Mouse (Mus musculus) left cerebral cortex, postnatal 14 days (tissue): ENCODE results near the gene Trim56. TPM values are rescaled to one million over a fixed set of nuclear protein-coding genes. Genes with fewer than 3 reads are reported as not detected.

Experiments
- DNase-seq, 2 experiments: peaks; one replicate each; pipeline ENCODE4 v3.0.0; 2021 to 2022; ENCODE audit warnings: low spot score in 2 of 2, mixed read lengths in 1 of 2
- intact Hi-C: fragments of 180-260 bp; cut with DNase I; formaldehyde crosslinking; loops from one replicate; pipeline ENCODE4 v1.15.1; 2025
- total RNA-seq, 2 experiments: library from RNA; stranded (reverse); gene quantifications; 2 replicates each; pipeline ENCODE4 v1.2.3; 2021

Gene Trim56
- total RNA-seq, 2 experiments from 2014 or later: 3.3 to 3.7 TPM

DNA sequence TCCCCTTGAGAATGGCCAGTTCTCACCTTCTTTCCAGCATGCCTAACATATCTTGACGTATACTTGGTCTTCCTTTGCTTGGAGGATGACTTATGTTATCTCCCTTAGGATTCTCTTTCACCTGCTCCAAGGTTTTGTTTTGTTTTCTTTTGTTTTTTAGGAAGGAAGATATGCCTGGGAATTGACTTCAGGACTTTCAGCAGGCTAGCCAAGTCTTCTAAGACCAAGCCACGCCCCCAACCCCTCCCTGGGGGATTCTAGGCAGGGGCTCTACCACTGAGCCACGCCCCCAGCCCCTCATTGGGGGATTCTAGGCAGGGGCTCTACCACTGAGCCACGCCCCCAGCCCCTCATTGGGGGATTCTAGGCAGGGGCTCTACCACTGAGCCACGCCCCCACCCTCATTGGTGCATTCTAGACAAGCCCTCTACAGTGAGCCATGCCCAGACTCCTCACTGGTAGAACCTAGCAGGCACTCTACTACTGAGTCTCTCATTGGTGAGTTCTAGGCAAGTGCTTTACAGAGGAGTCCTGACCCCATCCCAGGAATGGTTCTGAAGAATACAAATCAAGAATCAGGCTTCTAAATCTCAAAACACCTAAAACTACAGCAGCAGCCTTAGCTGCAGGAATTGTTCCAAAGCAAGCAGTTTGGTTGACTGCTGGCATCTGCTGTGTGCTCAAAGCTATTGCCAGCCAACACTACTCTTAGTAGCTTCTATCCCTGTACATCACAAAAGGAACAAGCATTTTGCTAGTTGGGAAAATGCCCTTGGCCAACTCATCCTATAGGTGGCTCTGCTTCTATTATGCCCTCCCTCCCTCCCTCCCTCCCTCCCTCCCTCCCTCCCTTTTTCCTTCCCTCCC lies 4.2 kb downstream of the Trim56 start:
- peak in 1 of 2 experiments; percentile 47 for DNase-seq
- intact Hi-C loops: no loop called here

DNA sequence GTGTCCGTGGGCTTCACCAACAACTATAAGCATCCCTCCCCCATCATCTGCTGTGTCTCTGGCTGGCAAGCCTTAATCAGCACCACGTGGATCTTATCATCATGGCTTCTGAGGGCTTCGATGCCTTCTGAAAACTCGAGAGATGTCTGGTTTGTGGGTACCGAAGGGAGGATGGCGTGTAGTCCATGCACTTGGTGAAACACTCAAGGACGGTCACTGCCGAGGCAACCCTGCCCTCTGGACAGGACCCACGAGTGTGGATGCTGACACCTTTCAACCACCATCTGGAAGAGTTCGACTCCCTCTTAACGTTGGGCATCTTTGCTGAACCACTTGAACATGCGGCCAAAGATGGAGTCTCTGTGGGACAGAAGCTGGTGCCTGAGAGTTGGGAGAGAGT lies 5.1 kb downstream of the Trim56 start:
- no peak for DNase-seq
- intact Hi-C loops: no loop called here

DNA sequence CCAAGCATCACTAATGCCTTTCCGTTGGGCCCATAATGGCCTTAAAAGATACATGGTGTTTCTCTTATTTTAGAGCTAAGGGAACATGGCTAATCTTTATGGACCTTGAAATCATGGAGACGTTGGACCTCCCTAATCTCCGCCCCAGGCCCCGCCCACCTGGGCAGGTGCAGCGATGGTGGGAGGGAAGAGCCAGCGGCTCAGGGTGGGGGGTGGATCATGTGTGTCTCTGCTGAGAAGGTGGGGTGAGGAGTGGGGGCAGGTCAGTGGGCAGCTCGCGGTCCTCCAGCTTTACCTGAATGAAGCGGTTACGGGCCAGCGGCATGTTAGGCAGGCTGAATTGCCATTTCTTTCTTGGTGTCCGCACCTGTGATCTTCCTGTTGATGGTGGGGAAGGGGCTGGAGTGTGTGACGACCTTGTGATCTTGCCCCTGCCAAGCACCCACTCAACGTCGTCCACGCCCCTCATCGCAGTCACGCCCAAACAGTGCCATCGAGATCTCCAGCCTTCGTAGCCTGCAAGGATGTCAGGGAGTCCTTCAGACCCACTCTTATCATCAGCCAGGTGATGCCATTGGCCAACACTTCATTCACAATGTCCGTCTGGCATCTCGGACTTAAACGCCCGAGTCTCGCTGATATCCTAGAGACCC lies 5.9 kb downstream of the Trim56 start:
- intact Hi-C loops: loop anchor here (5.0 to 10.0 kb wide), 2 partner anchors 178 to 315 kb away; no protein-coding TSS in a partner anchor
- DNase-seq: no peak

DNA sequence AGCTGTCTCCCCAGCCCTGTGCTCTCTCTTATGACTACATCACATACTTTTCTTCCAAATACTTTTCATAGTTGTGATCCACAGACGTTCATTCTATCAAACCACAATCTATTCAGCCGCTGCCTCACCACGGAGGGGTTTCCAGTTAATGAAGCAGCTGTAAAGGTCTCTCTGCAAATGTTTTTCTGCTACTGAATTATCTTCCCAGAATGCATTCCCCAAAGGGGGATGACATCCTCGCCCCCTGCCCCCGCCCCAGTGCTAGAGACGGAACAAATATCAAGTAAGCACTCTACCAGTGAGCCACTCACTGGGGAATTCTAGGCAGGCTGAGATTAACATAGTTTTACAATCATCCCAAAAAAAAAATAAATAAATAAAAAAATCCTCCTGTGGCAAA lies 7.9 kb downstream of the Trim56 start:
- no peak for DNase-seq
- intact Hi-C loops: loop anchor here (1.0 to 10.0 kb wide), 3 partner anchors 84 to 313 kb away; no protein-coding TSS in a partner anchor

DNA sequence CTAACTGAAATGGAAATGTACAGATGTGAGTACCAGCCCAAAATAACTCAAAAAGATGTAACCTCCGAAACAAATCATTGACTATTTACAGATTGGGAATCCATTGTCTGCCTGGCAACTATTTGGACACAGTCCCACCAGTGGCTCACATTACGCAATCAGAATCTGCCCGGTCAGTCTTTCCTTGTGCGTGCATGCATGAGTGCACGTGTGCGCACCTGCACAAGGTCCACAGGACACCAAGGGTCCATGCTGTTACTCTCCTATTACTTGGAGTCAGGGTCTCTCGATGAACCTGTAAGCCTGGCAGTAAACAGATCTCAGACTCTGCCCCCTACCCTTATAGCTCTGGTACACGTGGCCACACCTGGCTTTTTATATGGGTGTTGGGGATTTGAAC lies 8.3 kb downstream of the Trim56 start:
- intact Hi-C loops: loop anchor here (1.0 to 10.0 kb wide), 4 partner anchors 45 to 313 kb away; no protein-coding TSS in a partner anchor
- DNase-seq: no peak

DNA sequence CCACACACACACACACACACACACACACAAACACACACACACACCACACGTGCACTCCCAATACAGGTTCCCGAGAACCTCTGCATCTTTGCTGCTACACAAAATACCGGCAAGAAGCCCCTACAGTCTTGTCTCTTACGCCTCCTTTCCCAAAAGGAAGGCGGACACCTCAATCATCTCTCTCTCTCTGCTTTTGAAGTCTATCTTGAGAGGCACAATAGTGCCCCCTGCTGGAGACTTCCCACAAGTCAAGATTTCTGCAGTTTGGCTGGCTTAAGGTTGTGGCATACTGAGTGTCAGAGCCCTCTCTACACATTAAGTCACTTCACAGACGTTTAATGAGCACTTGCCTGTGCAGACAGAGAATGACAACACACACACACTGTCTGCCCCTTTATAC lies 9.0 kb downstream of the Trim56 start:
- DNase-seq: peak; percentile 88 to 91

DNA sequence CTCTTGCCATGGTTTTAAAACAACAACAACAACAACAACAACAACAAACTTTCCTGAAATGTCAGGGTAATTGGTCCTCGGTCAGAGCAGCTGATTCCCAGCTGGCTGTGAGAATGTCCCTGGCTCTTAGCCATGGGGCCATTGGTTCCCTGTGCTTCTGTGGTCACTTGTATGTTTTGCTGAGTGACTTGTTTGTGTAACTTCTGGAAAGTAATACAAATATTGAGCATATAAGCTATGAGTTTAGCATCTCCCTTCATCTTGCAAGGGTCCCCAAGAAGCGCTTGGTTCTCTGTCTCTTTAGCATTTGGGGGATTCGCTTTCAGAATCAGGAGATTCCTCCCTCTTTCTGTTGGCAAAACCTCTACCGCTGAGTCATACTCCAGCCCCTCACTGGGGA lies 9.6 kb downstream of the Trim56 start:
- intact Hi-C loops: loop anchor here (2.0 to 10.0 kb wide), 3 partner anchors 44 to 312 kb away; no protein-coding TSS in a partner anchor
- DNase-seq: no peak

More for the DNA sequence above, 9.0 kb downstream of the Trim56 start:
- intact Hi-C loops: loop anchor here (2.0 to 10.0 kb wide), 3 partner anchors 44 to 312 kb away; no protein-coding TSS in a partner anchor

DNA sequence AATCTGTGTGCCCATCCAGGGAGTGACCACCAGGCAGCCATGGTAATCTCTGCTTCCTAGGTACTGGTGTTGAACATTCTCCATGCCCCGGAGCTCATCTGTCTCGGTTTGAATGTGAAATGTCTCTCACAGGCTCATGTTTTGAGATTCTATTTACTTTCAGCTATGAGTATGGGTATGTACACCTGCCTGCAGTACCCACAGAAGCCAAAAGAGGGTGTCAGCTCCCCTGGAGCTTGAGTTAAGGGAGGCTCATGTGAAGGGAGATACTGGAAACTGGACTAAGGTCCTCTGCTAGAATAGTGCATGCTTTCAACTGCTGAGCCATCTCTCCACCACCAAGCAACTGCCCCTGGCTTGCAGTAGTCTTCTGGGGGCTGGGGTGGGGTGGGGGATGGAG lies 12.0 kb downstream of the Trim56 start:
- intact Hi-C loops: loop anchor here (10.0 kb wide), 1 partner anchor 309 kb away; no protein-coding TSS in a partner anchor

DNA sequence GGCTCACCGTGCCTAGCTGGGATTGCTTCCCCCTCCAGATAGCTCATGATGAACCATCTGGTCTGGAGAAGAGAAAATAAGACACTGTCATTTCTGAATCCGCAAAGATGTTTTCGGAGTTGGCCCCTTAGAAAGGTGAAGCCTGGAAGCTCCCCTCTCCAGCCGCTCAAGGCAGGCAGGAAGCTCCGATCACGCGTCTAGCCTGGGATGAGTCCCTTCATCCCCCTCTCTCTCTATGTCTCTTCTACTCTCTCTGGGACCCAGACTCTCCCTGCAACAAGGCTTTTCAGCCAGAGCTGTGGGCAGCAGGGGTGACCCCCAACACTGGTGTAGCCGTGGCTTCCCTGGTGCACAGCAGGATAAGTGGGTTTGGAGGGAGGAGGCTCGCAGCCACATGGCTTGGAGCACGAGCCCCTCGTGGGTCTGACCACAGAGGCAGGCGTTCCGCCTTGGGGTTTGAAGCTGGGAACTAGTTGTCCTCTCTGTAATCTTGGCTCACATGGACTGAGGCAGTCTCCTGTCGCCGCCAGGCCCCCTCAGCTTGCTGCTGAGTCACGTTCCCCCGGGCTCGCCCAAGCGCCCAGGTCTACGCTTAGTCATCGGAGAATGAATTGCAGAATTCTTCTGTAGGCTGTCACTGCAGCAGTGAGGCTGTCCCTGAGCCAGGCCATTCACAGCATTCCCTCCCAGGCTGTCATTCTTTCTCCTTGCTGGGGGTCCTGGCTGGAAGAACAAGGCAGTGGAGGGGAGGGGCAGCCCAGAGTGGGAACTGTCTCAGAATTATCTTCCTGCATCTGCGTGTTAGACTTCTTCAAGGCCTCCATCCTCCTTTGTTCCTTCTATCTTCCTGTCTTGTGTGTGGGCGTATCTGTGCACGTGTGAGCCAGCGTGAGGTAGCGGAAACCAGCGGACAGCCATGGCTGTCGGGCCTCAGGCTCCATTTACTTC lies 13.2 kb downstream of the Trim56 start:
- intact Hi-C loops: loop anchor here (10.0 kb wide), 1 partner anchor 308 kb away; no protein-coding TSS in a partner anchor
- DNase-seq: peak; percentile 68 to 79

More for the DNA sequence above, 12.0 kb downstream of the Trim56 start:
- DNase-seq: no peak

DNA sequence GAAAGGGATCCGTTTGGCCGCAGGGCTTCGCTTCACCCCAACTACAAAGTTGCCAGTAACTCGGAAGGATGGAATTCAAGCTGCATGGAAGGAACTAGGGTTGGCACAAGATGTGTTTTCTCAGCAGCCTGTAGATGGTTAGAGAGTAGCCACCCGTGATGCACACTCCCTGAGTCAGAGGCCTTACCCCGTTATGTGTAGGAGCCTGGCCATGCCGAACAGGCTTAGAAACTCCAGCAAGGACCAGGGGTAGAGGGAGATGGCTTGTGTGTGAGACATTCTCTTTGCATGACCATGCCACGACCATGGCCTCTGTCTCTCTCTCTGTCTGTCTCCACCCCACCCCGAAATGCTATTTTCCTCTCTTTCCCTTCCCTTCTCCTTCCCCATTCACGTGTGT lies 13.9 kb downstream of the Trim56 start:
- no peak for DNase-seq
- intact Hi-C loops: loop anchor here (10.0 kb wide), 1 partner anchor 307 kb away; no protein-coding TSS in a partner anchor

DNA sequence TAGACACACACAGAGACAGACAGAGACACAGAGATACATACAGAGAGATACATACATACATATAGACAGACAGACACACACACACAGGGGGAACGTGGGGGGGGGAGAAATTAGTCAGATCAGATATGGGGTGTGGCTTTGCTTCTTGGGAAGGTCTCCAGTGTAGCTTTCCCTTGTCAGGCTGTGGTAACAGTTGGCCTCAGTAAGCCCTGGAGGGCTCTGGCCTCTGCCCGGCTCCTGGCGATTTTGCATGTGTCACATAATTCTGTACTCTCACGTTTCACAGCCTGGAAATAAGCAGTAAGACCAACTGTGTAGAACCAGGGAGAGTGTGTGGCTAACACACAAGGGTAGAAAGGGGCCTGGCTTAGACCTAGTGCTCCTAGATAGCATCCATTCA lies 15.3 kb downstream of the Trim56 start:
- DNase-seq: no peak
- intact Hi-C loops: loop anchor here (10.0 kb wide), 1 partner anchor 306 kb away; no protein-coding TSS in a partner anchor

DNA sequence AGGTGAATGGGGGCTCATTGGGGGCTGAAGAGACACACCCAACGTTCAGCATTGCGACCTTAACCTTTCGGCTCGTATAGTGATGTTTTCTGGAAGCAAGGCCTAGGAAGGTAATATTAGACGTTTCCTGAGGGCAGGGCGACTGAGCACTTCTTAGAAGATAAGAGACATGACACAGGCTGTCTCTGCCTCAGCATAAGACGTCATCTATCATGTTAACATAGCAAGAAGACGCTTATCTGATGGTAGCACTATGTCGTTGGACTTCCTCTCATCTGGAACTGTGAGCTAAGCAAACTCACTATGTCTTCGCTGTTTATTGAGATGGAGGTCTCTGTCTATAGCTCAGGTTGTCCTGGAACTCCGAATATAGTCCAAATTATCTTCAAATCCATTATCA lies 17.6 kb downstream of the Trim56 start:
- no peak for DNase-seq
- intact Hi-C loops: no loop called here

DNA sequence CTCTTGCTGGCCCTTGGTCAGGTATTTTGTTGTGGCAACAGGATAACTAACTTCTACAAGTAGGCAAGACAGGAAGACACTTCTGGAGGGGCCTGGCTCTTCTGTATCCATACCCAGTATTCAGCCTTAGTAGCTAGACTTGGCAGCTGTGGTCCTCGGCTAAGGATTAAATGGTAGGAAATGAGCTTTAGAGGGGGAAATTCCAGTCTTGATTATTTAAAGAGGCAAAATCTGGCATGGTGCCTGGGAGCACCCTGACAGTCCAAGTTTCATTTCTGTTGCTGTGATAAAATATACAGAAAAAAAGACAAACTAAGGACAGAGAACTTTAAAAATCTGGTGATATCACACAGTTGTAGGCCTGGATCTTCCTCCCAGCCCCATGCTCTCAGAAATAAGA lies 20.0 kb downstream of the Trim56 start:
- peak; percentile 71 to 76 for DNase-seq
- intact Hi-C loops: no loop called here

DNA sequence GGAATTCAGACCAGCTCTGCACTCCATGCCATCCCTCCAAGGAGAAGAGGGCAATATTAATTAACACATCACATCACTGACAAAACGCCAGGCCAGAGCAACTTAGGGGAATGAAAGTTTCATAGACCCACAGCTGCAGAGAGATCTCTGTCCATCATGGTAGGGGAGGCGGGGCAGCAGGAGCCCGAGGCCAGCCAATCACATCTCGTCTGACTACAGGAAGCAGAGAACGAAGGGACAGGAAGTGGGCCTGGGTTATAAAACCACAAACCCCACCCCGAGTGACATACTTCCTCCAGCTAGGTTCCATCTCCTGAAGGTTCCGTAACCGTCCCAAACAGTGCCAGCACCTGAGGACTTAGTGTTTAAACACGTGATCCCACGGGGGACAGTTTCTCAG lies 20.9 kb downstream of the Trim56 start:
- no peak for DNase-seq
- intact Hi-C loops: no loop called here

DNA sequence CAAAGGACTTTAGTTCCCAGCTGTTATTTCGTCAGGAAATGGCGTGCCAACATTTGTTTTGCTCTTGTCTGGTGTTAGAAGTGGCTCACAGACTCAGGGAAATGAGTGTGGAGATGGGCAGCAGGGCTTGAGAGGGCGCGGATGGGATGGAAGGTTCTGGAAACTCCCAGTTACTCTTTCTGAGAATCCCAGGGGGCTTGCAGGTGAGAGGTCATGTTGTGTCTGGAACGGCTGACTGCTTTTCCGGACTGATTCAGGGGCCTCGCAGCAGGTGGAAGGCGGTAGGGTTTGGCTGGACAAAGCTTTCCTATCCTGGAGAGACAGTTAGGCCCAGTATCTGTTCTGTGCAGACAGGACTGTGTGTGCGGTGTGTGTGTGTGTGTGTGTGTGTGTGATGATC lies 22.3 kb downstream of the Trim56 start:
- intact Hi-C loops: no loop called here
- DNase-seq: no peak

DNA sequence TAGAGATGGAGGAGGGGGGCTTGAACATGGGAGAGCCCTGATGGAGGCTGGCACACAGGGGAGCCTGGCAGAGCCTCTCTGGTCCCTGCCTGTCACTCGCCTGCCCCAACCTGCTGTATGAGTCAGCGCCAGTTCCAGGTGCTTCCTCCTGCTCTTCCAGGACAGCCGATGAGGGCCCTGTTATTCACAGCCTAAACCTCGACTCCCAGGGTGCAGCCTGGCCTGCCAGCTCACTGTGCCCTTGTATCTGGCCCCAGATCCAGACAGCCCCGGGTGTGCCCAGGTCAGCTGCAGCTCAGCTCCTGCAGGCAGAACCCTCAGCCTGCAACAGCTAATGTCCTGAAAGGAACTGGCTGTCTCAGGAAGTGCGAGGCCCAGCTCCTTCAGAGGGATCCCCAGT lies 24.4 kb downstream of the Trim56 start:
- intact Hi-C loops: no loop called here

DNA sequence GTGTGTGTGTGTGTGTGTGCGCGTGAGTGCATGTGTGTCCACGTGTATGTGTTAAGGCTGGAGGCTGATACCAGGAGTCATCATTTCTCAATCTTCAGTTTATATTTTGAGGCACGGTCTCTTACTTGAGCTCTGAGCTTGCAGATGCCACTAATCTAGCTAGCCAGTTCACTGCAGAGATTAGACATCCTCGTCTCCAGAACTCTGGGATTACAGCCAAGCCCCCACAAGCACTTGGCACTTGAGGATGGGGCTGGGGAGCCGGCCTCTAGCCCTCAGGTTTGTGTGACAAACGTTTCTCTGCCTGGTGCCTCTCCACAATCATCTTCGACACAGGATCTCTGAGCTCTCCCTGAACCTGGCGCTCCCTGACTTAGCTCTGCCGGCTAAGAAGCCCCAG lies 25.1 kb downstream of the Trim56 start:
- intact Hi-C loops: no loop called here
- DNase-seq: no peak

More for the DNA sequence above, 24.4 kb downstream of the Trim56 start:
- no peak for DNase-seq

DNA sequence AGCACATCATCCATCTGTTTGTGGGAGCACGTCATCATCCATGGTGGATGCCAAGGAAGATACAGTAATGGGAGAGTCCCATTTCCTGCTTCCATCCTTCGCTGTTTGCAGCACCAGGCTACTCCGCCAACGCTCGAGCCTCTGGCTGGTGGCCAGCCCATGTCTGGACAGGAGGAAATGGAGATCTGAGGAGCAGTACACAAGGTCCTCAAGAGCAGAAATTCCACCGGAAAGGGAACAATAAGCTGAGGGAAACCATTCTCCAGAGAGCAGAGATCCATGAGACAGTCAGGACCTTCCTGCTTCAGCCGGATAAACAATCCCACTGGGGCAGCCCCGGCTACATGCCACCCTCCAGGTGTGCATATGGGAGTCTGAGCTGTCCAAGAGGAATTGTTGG lies 28.6 kb downstream of the Trim56 start:
- DNase-seq: no peak

DNA sequence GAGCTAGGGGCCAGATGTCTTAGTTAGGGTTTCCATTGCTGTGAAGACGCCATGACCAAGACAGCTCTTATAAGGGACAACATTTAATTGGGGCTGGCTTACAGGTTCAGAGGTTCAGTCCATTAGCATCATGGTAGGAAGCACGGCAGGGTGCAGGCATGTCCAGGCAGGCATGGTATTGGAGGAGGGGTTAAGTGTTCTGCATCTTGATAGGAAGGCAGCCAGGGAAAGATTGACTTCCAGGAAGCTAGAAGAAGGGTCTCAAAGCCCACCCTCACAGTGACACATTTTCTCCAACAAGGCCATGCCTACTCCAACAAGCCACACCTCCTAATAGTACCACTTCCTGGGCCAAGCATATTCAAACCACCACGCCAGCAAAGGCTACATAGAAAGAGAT lies 30.3 kb downstream of the Trim56 start:
- intact Hi-C loops: no loop called here
- no peak for DNase-seq

More for the DNA sequence above, 28.6 kb downstream of the Trim56 start:
- intact Hi-C loops: no loop called here
